Mouse (Mus musculus) hindbrain, embryonic 10.5 days (tissue): ENCODE measurements at regions not wholly inside any gene's neighbourhood (a gene's known extent, or its start where the extent isn't known, plus 50 kb on each side); places are given as distances from the start of the nearest gene placed in this dataset.

ENCODE experiments used
- DNase-seq: peaks from one replicate; pipeline ENCODE4 v3.0.0-alpha.2; 2017; ENCODE audit warnings: low spot score
- H3K27ac ChIP-seq: fragments of 300-500 bp; sonication (generic); 2 replicates; pipeline ENCODE4 v1.5.1; 2016; ENCODE audit warnings: mild to moderate bottlenecking, moderate library complexity
- H3K27me3 ChIP-seq: fragments of 300-500 bp; sonication (generic); 2 replicates; pipeline ENCODE4 v1.6.1; 2016; ENCODE audit warnings: mild to moderate bottlenecking; ENCODE audit not compliant: poor library complexity, insufficient read depth, severe bottlenecking
- H3K36me3 ChIP-seq: fragments of 300-500 bp; sonication (generic); 2 replicates; pipeline ENCODE4 v1.6.1; 2016; ENCODE audit warnings: mild to moderate bottlenecking, moderate library complexity
- H3K4me1 ChIP-seq: fragments of 300-500 bp; sonication (generic); replicated peaks from 2 replicates; pipeline ENCODE4 v1.6.1; 2016; ENCODE audit warnings: mild to moderate bottlenecking
- H3K4me3 ChIP-seq: fragments of 300-500 bp; sonication (generic); 2 replicates; pipeline ENCODE4 v1.5.1; 2016; ENCODE audit warnings: mild to moderate bottlenecking, moderate library complexity
- H3K9me3 ChIP-seq: fragments of 300-500 bp; sonication (generic); 2 replicates; pipeline ENCODE4 v1.6.1; 2016; ENCODE audit warnings: mild to moderate bottlenecking, moderate library complexity
- WGBS: fragments of 180-500 bp; shearing (Covaris S2); methylation state at CpG from one replicate; pipeline ENCODE4 v1.1.7; 2016; 5-methylcytosine and 5-hydroxymethylcytosine counted together

- H3K4me1 ChIP-seq = no peaks in the 10 kb centered on the region
- no peak for DNase-seq
- 74% methylated on average over 5 of the region's 5 CpGs for WGBS
- no peaks in the 10 kb centered on the region for H3K9me3 ChIP-seq
- H3K27ac ChIP-seq = no peak overlapping the region
- H3K4me3 ChIP-seq = no peak overlapping the region
- H3K27me3 ChIP-seq = no peaks in the 10 kb centered on the region
- H3K36me3 ChIP-seq = no peaks in the 10 kb centered on the region
Measured at GRCm38 (mm10) chr2:61379076-61379475, 199.3 kb upstream of the Tank start.

- WGBS = 95% methylated on average over 5 of the region's 5 CpGs
- Histone ChIP-seq H3K36me3 (no peaks in the 10 kb centered on the region), H3K4me3 (no peak overlapping the region), H3K9me3 (no peaks in the 10 kb centered on the region), H3K4me1 (no peaks in the 10 kb centered on the region), H3K27me3 (no peaks in the 10 kb centered on the region), H3K27ac (no peak overlapping the region)
- no peak for DNase-seq
Measured at GRCm38 (mm10) chr2:61378297-61378696, 200.1 kb upstream of the Tank start.

GRCm38 (mm10) chr2:61377756-61378155 lies 200.6 kb upstream of the Tank start:
- Histone ChIP-seq H3K27ac (no peak overlapping the region), H3K4me1 (no peaks in the 10 kb centered on the region), H3K36me3 (no peaks in the 10 kb centered on the region), H3K4me3 (no peak overlapping the region), H3K27me3 (no peaks in the 10 kb centered on the region), H3K9me3 (no peaks in the 10 kb centered on the region)
- 93% methylated on average over 8 of the region's 8 CpGs for WGBS
- no peak for DNase-seq

- Histone ChIP-seq H3K36me3 (no peaks in the 10 kb centered on the region), H3K27ac (no peak overlapping the region), H3K9me3 (no peaks in the 10 kb centered on the region), H3K27me3 (no peaks in the 10 kb centered on the region), H3K4me3 (no peak overlapping the region), H3K4me1 (no peaks in the 10 kb centered on the region)
- WGBS = 86% methylated on average over 4 of the region's 4 CpGs
- DNase-seq = no peak
Measured at GRCm38 (mm10) chr2:61362606-61363005, 215.8 kb upstream of the Tank start.

- 92% methylated on average over 2 of the region's 2 CpGs for WGBS
- Histone ChIP-seq H3K4me1 (no peaks in the 10 kb centered on the region), H3K36me3 (no peaks in the 10 kb centered on the region), H3K27me3 (no peaks in the 10 kb centered on the region), H3K4me3 (no peak overlapping the region), H3K27ac (no peak overlapping the region), H3K9me3 (no peaks in the 10 kb centered on the region)
- no peak for DNase-seq
Measured at GRCm38 (mm10) chr2:61361394-61361793, 217.0 kb upstream of the Tank start.

GRCm38 (mm10) chr2:61354104-61354503 lies 224.3 kb upstream of the Tank start:
- no peak overlapping the region for H3K4me3 ChIP-seq
- H3K9me3 ChIP-seq = no peaks in the 10 kb centered on the region
- no peak overlapping the region for H3K27ac ChIP-seq
- H3K27me3 ChIP-seq = no peaks in the 10 kb centered on the region
- WGBS = 60% methylated on average over 8 of the region's 8 CpGs
- no peaks in the 10 kb centered on the region for H3K36me3 ChIP-seq
- peak; percentile 25 for DNase-seq
- H3K4me1 ChIP-seq = peaks cover 12% of the 10 kb centered on the region; the same call in 1 of the 2 replicates

GRCm38 (mm10) chr2:61347451-61347850 lies 230.9 kb upstream of the Tank start:
- no peak for DNase-seq
- no peaks in the 10 kb centered on the region for H3K9me3 ChIP-seq
- H3K36me3 ChIP-seq = no peaks in the 10 kb centered on the region
- no peak overlapping the region for H3K27ac ChIP-seq
- H3K4me3 ChIP-seq = no peak overlapping the region
- no peaks in the 10 kb centered on the region for H3K27me3 ChIP-seq
- 0 out of 2 replicates have a peak, but pooled peaks cover 6% of the 10 kb centered on the region for H3K4me1 ChIP-seq
- 93% methylated on average over 3 of the region's 3 CpGs for WGBS

- H3K4me3 ChIP-seq = no peak overlapping the region
- H3K9me3 ChIP-seq = no peaks in the 10 kb centered on the region
- WGBS = 62% methylated on average over 8 of the region's 8 CpGs
- H3K4me1 ChIP-seq = 0 out of 2 replicates have a peak, but pooled peaks cover under 1% of the 10 kb centered on the region
- H3K27ac ChIP-seq = no peak overlapping the region
- no peak for DNase-seq
- H3K27me3 ChIP-seq = no peaks in the 10 kb centered on the region
- no peaks in the 10 kb centered on the region for H3K36me3 ChIP-seq
Measured at GRCm38 (mm10) chr2:61346012-61346760, 232.2 kb upstream of the Tank start.

- Histone ChIP-seq H3K27me3 (no peaks in the 10 kb centered on the region), H3K4me1 (no peaks in the 10 kb centered on the region), H3K9me3 (no peaks in the 10 kb centered on the region), H3K36me3 (no peaks in the 10 kb centered on the region), H3K27ac (no peak overlapping the region), H3K4me3 (no peak overlapping the region)
- WGBS = 91% methylated on average over 7 of the region's 7 CpGs
- DNase-seq = no peak
Measured at GRCm38 (mm10) chr2:61345311-61345710, 233.1 kb upstream of the Tank start.

GRCm38 (mm10) chr2:61344556-61345131 lies 233.7 kb upstream of the Tank start:
- Histone ChIP-seq H3K27me3 (no peaks in the 10 kb centered on the region), H3K36me3 (no peaks in the 10 kb centered on the region), H3K4me3 (no peak overlapping the region), H3K9me3 (no peaks in the 10 kb centered on the region), H3K4me1 (no peaks in the 10 kb centered on the region), H3K27ac (no peak overlapping the region)
- 91% methylated on average over 16 of the region's 16 CpGs for WGBS
- DNase-seq = no peak

GRCm38 (mm10) chr2:61341254-61341653 lies 237.1 kb upstream of the Tank start:
- Histone ChIP-seq H3K4me1 (no peaks in the 10 kb centered on the region), H3K27ac (no peak overlapping the region), H3K4me3 (no peak overlapping the region), H3K27me3 (no peaks in the 10 kb centered on the region), H3K36me3 (no peaks in the 10 kb centered on the region), H3K9me3 (no peaks in the 10 kb centered on the region)
- WGBS = 83% methylated on average over 5 of the region's 5 CpGs
- no peak for DNase-seq

- DNase-seq = no peak
- Histone ChIP-seq H3K36me3 (no peaks in the 10 kb centered on the region), H3K4me1 (no peaks in the 10 kb centered on the region), H3K9me3 (no peaks in the 10 kb centered on the region), H3K27me3 (no peaks in the 10 kb centered on the region; the same call in 1 of the 2 replicates), H3K27ac (no peak overlapping the region), H3K4me3 (no peak overlapping the region)
- WGBS = 90% methylated on average over 4 of the region's 4 CpGs
Measured at GRCm38 (mm10) chr2:61319226-61319625, 259.2 kb upstream of the Tank start.

GRCm38 (mm10) chr2:61310405-61310804 lies 268.0 kb upstream of the Tank start:
- Histone ChIP-seq H3K36me3 (no peaks in the 10 kb centered on the region), H3K27me3 (no peaks in the 10 kb centered on the region), H3K4me1 (no peaks in the 10 kb centered on the region), H3K27ac (no peak overlapping the region), H3K4me3 (no peak overlapping the region), H3K9me3 (no peaks in the 10 kb centered on the region)
- no peak for DNase-seq
- 71% methylated on average over 4 of the region's 4 CpGs for WGBS
